Mouse (Mus musculus) embryonic facial prominence, embryonic 14.5 days (tissue): ENCODE data around the gene Cpt1a. TPM values are rescaled to one million over a fixed set of nuclear protein-coding genes. Genes with fewer than 3 reads are reported as not detected.
A peak's percentile ranks its signal among the peaks of the same experiment; 100 is the strongest.

ENCODE experiments used
- ATAC-seq: fragments of 200-750 bp; cut with Nextera tagmentation; 2 replicates; pipeline ENCODE4 v1.8.0; 2017; ENCODE audit warnings: low read depth, moderate number of reproducible peaks, moderate TSS enrichment
- DNase-seq: peaks from one replicate; pipeline ENCODE4 v3.0.0-alpha.2; 2015; ENCODE audit warnings: low spot score
- H3K27ac ChIP-seq: fragments of 300-500 bp; sonication (generic); replicated peaks from 2 replicates; pipeline ENCODE4 v1.5.1; 2014; ENCODE audit warnings: low read depth, mild to moderate bottlenecking, low read length, moderate library complexity
- H3K27me3 ChIP-seq: fragments of 300-500 bp; sonication (generic); replicated peaks from 2 replicates; pipeline ENCODE4 v1.6.1; 2014; ENCODE audit warnings: low read length; ENCODE audit not compliant: control insufficient read depth, insufficient read depth
- H3K36me3 ChIP-seq: fragments of 300-500 bp; sonication (generic); 2 replicates; pipeline ENCODE4 v1.6.1; 2014; ENCODE audit warnings: low read length, mixed read lengths; ENCODE audit not compliant: control insufficient read depth, insufficient read depth
- H3K4me1 ChIP-seq: fragments of 300-500 bp; sonication (generic); 2 replicates; pipeline ENCODE4 v1.6.1; 2014; ENCODE audit warnings: antibody characterized with exemption, low read length; ENCODE audit not compliant: control insufficient read depth, insufficient read depth
- H3K4me2 ChIP-seq: fragments of 300-500 bp; sonication (generic); 2 replicates; pipeline ENCODE4 v1.6.1; 2014; ENCODE audit warnings: low read depth, mild to moderate bottlenecking, low read length, moderate library complexity, mixed read lengths
- H3K4me3 ChIP-seq: fragments of 300-500 bp; sonication (generic); 2 replicates; pipeline ENCODE4 v1.5.1; 2014; ENCODE audit warnings: low read depth, mild to moderate bottlenecking, low read length
- H3K9ac ChIP-seq: fragments of 300-500 bp; sonication (generic); 2 replicates; pipeline ENCODE4 v1.6.1; 2014; ENCODE audit warnings: low read depth, mild to moderate bottlenecking, low read length, moderate library complexity, mixed read lengths
- H3K9me3 ChIP-seq: fragments of 300-500 bp; sonication (generic); 2 replicates; pipeline ENCODE4 v1.6.1; 2016; ENCODE audit warnings: low read length; ENCODE audit not compliant: control insufficient read depth
- WGBS: fragments of 180-500 bp; shearing (Covaris S2); extraction: QIAGEN DNeasy Blood & Tissue Kit; methylation state at CpG from one replicate; pipeline ENCODE4 v1.1.7; 2014; 5-methylcytosine and 5-hydroxymethylcytosine counted together
- polyA plus RNA-seq: library from polyadenylated mRNA; unstranded; fragments of >200 nt; fragmentation: Nextera tagmentation; extraction: Ambion mirVana; gene quantifications from 2 replicates; pipeline ENCODE4 v1.2.1, GENCODE M21; 2014

The Cpt1a gene
- polyA plus RNA-seq, 1 experiment from 2014 or later: 16.5 TPM

GRCm38 (mm10) chr19:3414268-3414733, 92.2 kb downstream of the Cpt1a start, which contains the start of gene Gal:
Gal (minus strand) TSS chr19:3414544.
- DNase-seq: no peak
- WGBS: 5% methylated on average over 13 of the region's 37 CpGs
- no peak within 1 kb of the TSS for H3K27ac ChIP-seq

GRCm38 (mm10) chr19:3419251-3419650, 97.1 kb downstream of the Cpt1a start:
- Histone ChIP-seq H3K4me3 (no peak overlapping the region), H3K27ac (no peak overlapping the region), H3K4me2 (no peak overlapping the region), H3K4me1 (0 out of 2 replicates have a peak, but pooled peaks cover 2% of the 10 kb centered on the region), H3K27me3 (peaks cover 12% of the 10 kb centered on the region), H3K36me3 (no peaks in the 10 kb centered on the region), H3K9me3 (no peaks in the 10 kb centered on the region), H3K9ac (no peak overlapping the region)
- ATAC-seq (no peak), DNase-seq (no peak)
- WGBS: 40% methylated on average over 5 of the region's 5 CpGs

More at GRCm38 (mm10) chr19:3414268-3414733, 92.2 kb downstream of the Cpt1a start, which contains the start of gene Gal:
- Histone ChIP-seq H3K9me3 (no peaks in the 10 kb centered on the region), H3K4me3 (peak within 1 kb of the TSS; percentile 34), H3K36me3 (no peaks in the 10 kb centered on the region), H3K4me1 (0 out of 2 replicates have a peak, but pooled peaks cover 5% of the 10 kb centered on the region), H3K4me2 (peak within 1 kb of the TSS; percentile 58), H3K9ac (peak within 1 kb of the TSS; percentile 57), H3K27me3 (peaks cover 27% of the 10 kb centered on the region)
- ATAC-seq: peak; percentile 60

- H3K4me2 ChIP-seq: no peak overlapping the region
- no peaks in the 10 kb centered on the region for H3K4me1 ChIP-seq
- H3K4me3 ChIP-seq: no peak overlapping the region
- no peak overlapping the region for H3K27ac ChIP-seq
- peak; percentile 50 for DNase-seq
- WGBS: 57% methylated on average over 6 of the region's 6 CpGs
- ATAC-seq: peak; percentile 74; the same call in 1 of the 2 replicates
- no peak overlapping the region for H3K9ac ChIP-seq
- no peaks in the 10 kb centered on the region for H3K27me3 ChIP-seq
- H3K36me3 ChIP-seq: no peaks in the 10 kb centered on the region
- no peaks in the 10 kb centered on the region for H3K9me3 ChIP-seq
Measured at GRCm38 (mm10) chr19:3422488-3422887, 100.4 kb downstream of the Cpt1a start.

GRCm38 (mm10) chr19:3422981-3423380, 100.8 kb downstream of the Cpt1a start:
- Histone ChIP-seq H3K4me1 (no peaks in the 10 kb centered on the region), H3K27ac (no peak overlapping the region), H3K9me3 (no peaks in the 10 kb centered on the region), H3K36me3 (no peaks in the 10 kb centered on the region), H3K27me3 (no peaks in the 10 kb centered on the region), H3K4me3 (no peak overlapping the region), H3K9ac (no peak overlapping the region), H3K4me2 (no peak overlapping the region)
- ATAC-seq (no peak), DNase-seq (no peak)
- 46% methylated on average over 4 of the region's 4 CpGs for WGBS

GRCm38 (mm10) chr19:3424214-3424613, 102.1 kb downstream of the Cpt1a start:
- Histone ChIP-seq H3K27ac (no peak overlapping the region), H3K9ac (no peak overlapping the region), H3K4me2 (no peak overlapping the region), H3K36me3 (no peaks in the 10 kb centered on the region), H3K4me3 (no peak overlapping the region), H3K4me1 (no peaks in the 10 kb centered on the region), H3K27me3 (no peaks in the 10 kb centered on the region), H3K9me3 (no peaks in the 10 kb centered on the region)
- ATAC-seq (no peak), DNase-seq (no peak)
- WGBS: 80% methylated on average over 2 of the region's 2 CpGs

- no peaks in the 10 kb centered on the region for H3K9me3 ChIP-seq
- H3K4me3 ChIP-seq: no peak overlapping the region
- no peaks in the 10 kb centered on the region for H3K27me3 ChIP-seq
- WGBS: 78% methylated on average over 15 of the region's 15 CpGs
- ATAC-seq (no peak), DNase-seq (no peak)
- no peaks in the 10 kb centered on the region for H3K36me3 ChIP-seq
- no peak overlapping the region for H3K9ac ChIP-seq
- no peak overlapping the region for H3K4me2 ChIP-seq
- H3K27ac ChIP-seq: no peak overlapping the region
- no peaks in the 10 kb centered on the region for H3K4me1 ChIP-seq
Measured at GRCm38 (mm10) chr19:3428057-3428830, 106.1 kb downstream of the Cpt1a start.

- Histone ChIP-seq H3K4me3 (no peak overlapping the region), H3K4me1 (no peaks in the 10 kb centered on the region), H3K9ac (no peak overlapping the region), H3K4me2 (no peak overlapping the region), H3K36me3 (no peaks in the 10 kb centered on the region), H3K27ac (no peak overlapping the region), H3K27me3 (no peaks in the 10 kb centered on the region), H3K9me3 (no peaks in the 10 kb centered on the region)
- WGBS: 41% methylated on average over 7 of the region's 7 CpGs
- DNase-seq: no peak
- ATAC-seq: no peak
Measured at GRCm38 (mm10) chr19:3429156-3429816, 107.2 kb downstream of the Cpt1a start.

- no peak overlapping the region for H3K4me2 ChIP-seq
- H3K27ac ChIP-seq: no peak overlapping the region
- no peak overlapping the region for H3K4me3 ChIP-seq
- H3K27me3 ChIP-seq: no peaks in the 10 kb centered on the region
- no peak overlapping the region for H3K9ac ChIP-seq
- H3K4me1 ChIP-seq: no peaks in the 10 kb centered on the region
- no peak for ATAC-seq
- H3K9me3 ChIP-seq: no peaks in the 10 kb centered on the region
- no peaks in the 10 kb centered on the region for H3K36me3 ChIP-seq
- WGBS: 69% methylated on average over 7 of the region's 7 CpGs
- no peak for DNase-seq
Measured at GRCm38 (mm10) chr19:3431066-3431465, 108.9 kb downstream of the Cpt1a start.
